Mouse (Mus musculus): ENCODE measurements at regions not wholly inside any gene's neighbourhood (a gene's known extent, or its start where the extent isn't known, plus 50 kb on each side); places are given as distances from the start of the nearest gene placed in this dataset.

DNA sequence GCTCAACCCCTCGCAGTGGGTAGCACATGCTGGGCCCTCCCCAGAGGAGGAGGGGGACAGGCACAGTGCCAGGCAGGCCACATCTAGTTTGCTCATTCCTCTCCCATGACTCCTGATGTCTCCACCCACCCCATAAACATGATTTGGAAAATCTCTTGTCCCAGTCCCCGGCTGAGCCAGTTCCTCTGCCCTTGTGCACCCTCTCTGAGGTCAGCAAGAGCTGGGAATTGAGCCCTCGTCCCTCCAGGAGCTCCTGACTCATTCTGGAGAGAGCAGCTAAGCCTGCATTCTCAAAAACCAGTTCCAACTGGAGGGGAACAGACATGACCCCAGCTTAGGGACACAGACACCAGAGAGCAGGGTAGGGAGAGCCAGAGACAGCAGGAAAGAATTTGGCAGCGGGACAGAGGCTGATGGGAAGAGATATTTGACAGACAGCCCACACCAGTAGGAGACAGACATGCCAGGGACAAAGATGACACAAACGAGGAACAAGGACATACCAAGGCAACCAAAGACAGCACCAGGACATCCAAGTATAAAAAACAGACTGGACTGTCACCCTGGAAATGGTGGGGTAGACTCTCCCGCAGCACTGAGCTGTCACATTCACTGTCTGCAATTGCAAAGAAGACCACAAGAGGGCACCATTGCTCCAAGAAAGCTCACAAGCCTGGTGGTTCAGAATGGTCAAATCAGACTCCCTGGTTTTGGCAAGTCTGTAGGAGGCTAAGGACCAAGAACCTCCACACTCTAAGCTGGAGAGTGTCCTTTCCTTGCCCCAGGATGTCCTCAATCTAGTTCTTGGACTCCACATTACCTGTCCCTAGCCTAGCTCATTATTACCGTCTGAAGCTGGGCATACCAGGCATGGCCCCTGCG is 58.8 kb upstream of the Thy1 start:
- TF ChIP-seq CTCF (IDR thresholded peaks at IDR 0.05; ENCODE audit: borderline replicate concordance, insufficient read depth, low read depth, low read length) (peak; percentile 96), POLR2A (IDR thresholded peaks at IDR 0.05; ENCODE audit: borderline replicate concordance, insufficient read depth, low read length) (no peak)
